Mouse (Mus musculus) forebrain, embryonic 16.5 days (tissue): ENCODE data around the gene Gtf2ird1. TPM values are rescaled to one million over a fixed set of nuclear protein-coding genes. Genes with fewer than 3 reads are reported as not detected.
"Not testable (repeated sequence)": the region's sequence is repeated elsewhere in the genome, so short reads cannot be mapped to it uniquely, and the experiment has no call there.

Experiments
- ATAC-seq: fragments of 200-750 bp; cut with Nextera tagmentation; 2 replicates; pipeline ENCODE4 v1.8.0; 2017; ENCODE audit warnings: mild to moderate bottlenecking, moderate library complexity
- H3K27ac ChIP-seq: fragments of 300-500 bp; sonication (generic); 2 replicates; pipeline ENCODE4 v1.5.1; 2014; ENCODE audit warnings: low read length, control low read depth
- H3K27me3 ChIP-seq: fragments of 300-500 bp; sonication (generic); replicated peaks from 2 replicates; pipeline ENCODE4 v1.6.1; 2014; ENCODE audit warnings: low read length; ENCODE audit not compliant: control insufficient read depth, insufficient read depth
- H3K36me3 ChIP-seq: fragments of 300-500 bp; sonication (generic); 2 replicates; pipeline ENCODE4 v1.6.1; 2014; ENCODE audit not compliant: control insufficient read depth, insufficient read depth
- H3K4me1 ChIP-seq: fragments of 300-500 bp; sonication (generic); replicated peaks from 2 replicates; pipeline ENCODE4 v1.6.1; 2014; ENCODE audit warnings: low read length; ENCODE audit not compliant: control insufficient read depth, insufficient read depth
- H3K4me2 ChIP-seq: fragments of 300-500 bp; sonication (generic); 2 replicates; pipeline ENCODE4 v1.6.1; 2014; ENCODE audit warnings: mild to moderate bottlenecking, low read length, control low read depth
- H3K4me3 ChIP-seq: fragments of 300-500 bp; sonication (generic); replicated peaks from 2 replicates; pipeline ENCODE4 v1.5.1; 2014; ENCODE audit warnings: mild to moderate bottlenecking, low read length, control low read depth
- H3K9ac ChIP-seq: fragments of 300-500 bp; sonication (generic); replicated peaks from 2 replicates; pipeline ENCODE4 v1.6.1; 2014; ENCODE audit warnings: low read depth, low read length, control low read depth
- H3K9me3 ChIP-seq: fragments of 300-500 bp; sonication (generic); 2 replicates; pipeline ENCODE4 v1.6.1; 2016; ENCODE audit warnings: low read length; ENCODE audit not compliant: control insufficient read depth
- WGBS: fragments of 180-500 bp; shearing (Covaris S2); extraction: QIAGEN DNeasy Blood & Tissue Kit; methylation state at CpG from one replicate; pipeline ENCODE4 v1.1.7; 2014; 5-methylcytosine and 5-hydroxymethylcytosine counted together
- polyA plus RNA-seq: library from polyadenylated mRNA; unstranded; fragments of >200 nt; fragmentation: Nextera tagmentation; extraction: Ambion mirVana; gene quantifications from 2 replicates; pipeline ENCODE4 v1.2.1, GENCODE M21; 2015

The Gtf2ird1 gene
- polyA plus RNA-seq, 1 experiment from 2014 or later: 96.6 TPM

- Histone ChIP-seq H3K9me3 (no peaks in the 10 kb centered on the region), H3K4me3 (no peak overlapping the region), H3K36me3 (no peaks in the 10 kb centered on the region), H3K27me3 (no peaks in the 10 kb centered on the region), H3K9ac (no peak overlapping the region), H3K4me1 (no peaks in the 10 kb centered on the region), H3K27ac (no peak overlapping the region), H3K4me2 (no peak overlapping the region)
- WGBS: 69% methylated on average over 10 of the region's 10 CpGs
- ATAC-seq: no peak
These were observed 115.2 kb downstream of the Gtf2ird1 start for GRCm38 (mm10) chr5:134341321-134341720.

GRCm38 (mm10) chr5:134340101-134340522 lies 116.4 kb downstream of the Gtf2ird1 start:
- H3K4me2 ChIP-seq: no peak overlapping the region
- H3K9me3 ChIP-seq: no peaks in the 10 kb centered on the region
- 15% methylated on average over 6 of the region's 6 CpGs for WGBS
- H3K4me3 ChIP-seq: no peak overlapping the region
- ATAC-seq: no peak
- H3K27ac ChIP-seq: no peak overlapping the region
- no peak overlapping the region for H3K9ac ChIP-seq
- H3K27me3 ChIP-seq: no peaks in the 10 kb centered on the region
- H3K36me3 ChIP-seq: no peaks in the 10 kb centered on the region
- H3K4me1 ChIP-seq: no peaks in the 10 kb centered on the region

GRCm38 (mm10) chr5:134337012-134337411 lies 119.5 kb downstream of the Gtf2ird1 start:
- WGBS: 78% methylated on average over 2 of the region's 2 CpGs
- H3K4me2 ChIP-seq, H3K9ac ChIP-seq, H3K4me1 ChIP-seq, H3K9me3 ChIP-seq, ATAC-seq, H3K4me3 ChIP-seq, H3K27me3 ChIP-seq, H3K36me3 ChIP-seq, H3K27ac ChIP-seq: not testable (repeated sequence)

DNA sequence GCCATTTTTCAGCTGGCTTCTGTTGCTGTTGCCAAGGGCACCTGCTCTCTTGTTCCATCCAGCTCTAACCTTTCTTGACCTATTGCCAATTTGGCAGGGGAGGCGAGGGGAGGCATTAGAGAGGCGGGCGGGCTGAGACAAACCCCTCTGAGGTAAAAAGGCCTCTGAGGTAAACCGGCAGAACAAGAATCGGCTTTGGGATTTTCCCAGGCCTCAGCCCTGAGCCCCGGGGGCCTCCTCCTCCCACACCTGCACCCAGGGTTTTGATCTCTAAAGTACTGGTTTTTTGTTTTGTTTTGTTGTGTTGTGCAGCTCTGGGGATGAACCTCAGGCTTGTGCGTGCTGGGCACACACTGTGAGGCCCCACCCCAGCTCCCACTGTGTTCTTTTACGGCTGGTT lies 123.8 kb downstream of the Gtf2ird1 start:
- no peaks in the 10 kb centered on the region for H3K4me1 ChIP-seq
- no peaks in the 10 kb centered on the region for H3K9me3 ChIP-seq
- H3K4me2 ChIP-seq: no peak overlapping the region
- H3K27me3 ChIP-seq: no peaks in the 10 kb centered on the region
- no peak overlapping the region for H3K27ac ChIP-seq
- whole genome bisulfite sequencing: 28% methylated on average over 8 of the region's 8 CpGs
- no peak overlapping the region for H3K9ac ChIP-seq
- no peak overlapping the region for H3K4me3 ChIP-seq
- ATAC-seq: no peak
- no peaks in the 10 kb centered on the region for H3K36me3 ChIP-seq

- no peak overlapping the region for H3K27ac ChIP-seq
- H3K4me1 ChIP-seq: no peaks in the 10 kb centered on the region
- 94% methylated on average over 2 of the region's 2 CpGs for WGBS
- H3K4me3 ChIP-seq: no peak overlapping the region
- no peak overlapping the region for H3K9ac ChIP-seq
- H3K36me3 ChIP-seq: no peaks in the 10 kb centered on the region
- H3K9me3 ChIP-seq: no peaks in the 10 kb centered on the region
- no peak for ATAC-seq
- no peak overlapping the region for H3K4me2 ChIP-seq
- no peaks in the 10 kb centered on the region for H3K27me3 ChIP-seq
These were observed 126.4 kb downstream of the Gtf2ird1 start for GRCm38 (mm10) chr5:134330082-134330481.

- Histone ChIP-seq H3K4me2 (no peak overlapping the region), H3K36me3 (no peaks in the 10 kb centered on the region), H3K9me3 (no peaks in the 10 kb centered on the region), H3K4me1 (no peaks in the 10 kb centered on the region), H3K27ac (no peak overlapping the region), H3K9ac (no peak overlapping the region), H3K27me3 (no peaks in the 10 kb centered on the region), H3K4me3 (no peak overlapping the region)
- WGBS: 14% methylated on average over 4 of the region's 4 CpGs
- no peak for ATAC-seq
These were observed 127.2 kb downstream of the Gtf2ird1 start for GRCm38 (mm10) chr5:134329311-134329710.

DNA sequence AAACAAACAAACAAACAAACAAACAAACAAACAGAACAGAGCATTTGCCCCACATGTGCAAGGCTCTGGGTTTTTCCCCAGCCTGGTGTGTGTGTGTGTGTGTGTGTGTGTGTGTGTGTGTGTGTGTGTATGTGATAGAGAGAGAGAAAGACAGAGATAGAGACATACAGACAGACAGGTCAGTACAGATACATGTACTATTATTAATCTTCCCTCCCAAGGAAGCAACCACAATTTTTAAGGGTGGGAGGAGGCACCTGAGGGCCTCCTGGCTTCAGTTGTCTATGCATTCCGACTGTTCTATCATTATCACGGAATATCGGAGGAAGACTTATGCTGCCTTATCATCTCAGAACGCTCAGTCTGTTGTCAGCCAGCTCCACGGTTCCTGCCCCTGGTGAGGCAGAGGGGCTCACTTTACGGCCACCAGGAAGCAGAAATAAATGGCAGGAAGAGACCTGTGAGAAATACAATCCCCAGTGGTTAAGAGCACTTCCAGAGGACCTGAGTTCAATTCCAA lies 128.0 kb downstream of the Gtf2ird1 start:
- WGBS: 89% methylated on average over 6 of the region's 6 CpGs

DNA sequence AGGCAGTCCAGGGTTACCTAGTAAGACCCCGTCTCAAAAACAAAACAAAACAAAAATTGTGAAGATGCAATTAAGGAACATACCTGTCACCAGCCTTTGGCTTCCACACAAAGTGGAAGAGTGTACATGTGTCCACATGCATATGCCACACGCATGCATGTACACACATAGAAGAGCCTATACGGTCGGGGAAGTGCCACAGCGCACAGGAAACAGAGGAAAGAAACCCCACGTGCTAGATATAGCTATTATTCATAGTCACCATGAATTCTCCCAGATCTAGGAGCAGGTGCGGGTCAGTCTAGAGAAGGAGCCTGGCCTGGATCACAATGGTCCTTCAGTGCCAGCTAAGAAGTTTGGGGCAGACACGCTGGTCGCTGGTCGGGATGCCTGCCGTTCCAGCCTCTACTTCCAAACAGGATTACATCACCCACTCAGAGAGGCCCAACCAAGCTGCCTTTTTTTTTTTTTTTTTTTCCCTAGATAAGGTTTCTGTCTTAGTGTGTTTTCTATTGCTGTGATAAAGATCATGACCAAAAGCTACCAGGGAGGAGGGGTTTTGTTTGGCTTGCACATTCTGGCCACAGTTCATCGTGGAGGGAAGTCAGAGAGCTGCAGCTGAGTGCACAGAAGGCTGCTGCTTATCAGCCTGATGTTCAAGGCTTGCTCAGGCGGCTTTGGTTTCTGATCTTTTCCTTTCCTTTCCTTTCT lies 130.5 kb downstream of the Gtf2ird1 start:
- no peak for ATAC-seq
- H3K4me1 ChIP-seq: no peaks in the 10 kb centered on the region
- no peak overlapping the region for H3K4me3 ChIP-seq
- H3K36me3 ChIP-seq: no peaks in the 10 kb centered on the region
- H3K27ac ChIP-seq: no peak overlapping the region
- H3K27me3 ChIP-seq: no peaks in the 10 kb centered on the region
- 70% methylated on average over 13 of the region's 13 CpGs for WGBS
- H3K9ac ChIP-seq: no peak overlapping the region
- no peaks in the 10 kb centered on the region for H3K9me3 ChIP-seq
- no peak overlapping the region for H3K4me2 ChIP-seq

More for the DNA sequence above, 128.0 kb downstream of the Gtf2ird1 start:
- Histone ChIP-seq H3K4me1 (no peaks in the 10 kb centered on the region), H3K27ac (no peak overlapping the region), H3K9me3 (no peaks in the 10 kb centered on the region), H3K27me3 (no peaks in the 10 kb centered on the region), H3K9ac (no peak overlapping the region), H3K4me3 (no peak overlapping the region), H3K36me3 (no peaks in the 10 kb centered on the region), H3K4me2 (no peak overlapping the region)
- ATAC-seq: no peak

- H3K9me3 ChIP-seq: no peaks in the 10 kb centered on the region
- H3K36me3 ChIP-seq: no peaks in the 10 kb centered on the region
- WGBS: 31% methylated on average over 2 of the region's 2 CpGs
- H3K4me1 ChIP-seq: no peaks in the 10 kb centered on the region
- H3K27ac ChIP-seq: no peak overlapping the region
- no peak overlapping the region for H3K4me3 ChIP-seq
- no peak overlapping the region for H3K4me2 ChIP-seq
- H3K9ac ChIP-seq: no peak overlapping the region
- ATAC-seq: no peak
- no peaks in the 10 kb centered on the region for H3K27me3 ChIP-seq
These were observed 132.6 kb downstream of the Gtf2ird1 start for GRCm38 (mm10) chr5:134323869-134324268.
